ENCODE assay signal across 13 mouse cellular contexts in genomic region chr15:8632361-8632760, GRCm38 (mm10).
A peak's percentile ranks its signal among the peaks of the same experiment; 100 is the strongest.
DNase-seq lines count a peak whose midpoint lies in the region; ATAC-seq and TF ChIP-seq lines count a peak whose summit lies in the region.
"Had no signal": no experiment of that assay in that cellular context is flagged by ENCODE, and none has a peak within 500 bp of the region (broad histone marks: within the 10 kb centered on the region; RNA-seq: fewer than 3 reads in every experiment).

No protein-coding gene starts in this region.

- 2% methylated on average over 10 of the region's 10 CpGs for WGBS in hindbrain, embryonic 10.5 days
- WGBS in midbrain, embryonic 13.5 days: 3% methylated on average over 10 of the region's 10 CpGs
- 25% methylated on average over 10 of the region's 10 CpGs for WGBS in kidney, embryonic 15.5 days

- ATAC-seq in midbrain, embryonic 13.5 days: peak; percentile 40
- no peak for ATAC-seq in megakaryocyte progenitor cell, adult 5-6 weeks (replicated peaks; ENCODE audit: poor library complexity)
- no peak; the same call in 1 of the 2 replicates for ATAC-seq in kidney, embryonic 15.5 days (replicated peaks; ENCODE audit: low FRiP score)
- ATAC-seq: intestine, embryonic 15.5 days; liver, postnatal 0 days had no signal

- peak; percentile 80 for DNase-seq in brain, embryonic 14.5 days (ENCODE audit: low read depth)
- DNase-seq in embryo, embryonic 11 days: peak; percentile 82
- peak; percentile 86 for DNase-seq in hindbrain, embryonic 10.5 days (ENCODE audit: low spot score)
- DNase-seq in kidney, adult 11 months: no peak
- DNase-seq: cerebellum, adult 11 months; liver, postnatal 0 days; spleen, adult 18-20 months; thymus, postnatal 25 days had no signal

- no peak for TF ChIP-seq CTCF in brain, embryonic 14.5 days (IDR thresholded peaks at IDR 0.05; ENCODE audit: borderline replicate concordance, extremely low read depth, insufficient read depth, insufficient read length)

- H3K4me1 ChIP-seq in hindbrain, embryonic 10.5 days (replicated peaks): peaks cover 44% of the 10 kb centered on the region
- H3K4me1 ChIP-seq in midbrain, embryonic 13.5 days (replicated peaks): peaks cover 19% of the 10 kb centered on the region
- peaks cover 24% of the 10 kb centered on the region for H3K4me1 ChIP-seq in kidney, embryonic 15.5 days

- 0 out of 2 replicates have a peak overlapping the region, but pooled peaks have one; percentile 23 for H3K9ac ChIP-seq in midbrain, embryonic 13.5 days (replicated peaks)
- no peak overlapping the region for H3K9ac ChIP-seq in kidney, embryonic 15.5 days
- H3K9ac ChIP-seq: intestine, embryonic 15.5 days; liver, postnatal 0 days had no signal

- no peaks in the 10 kb centered on the region for H3K9me3 ChIP-seq in hindbrain, embryonic 10.5 days
- no peaks in the 10 kb centered on the region for H3K9me3 ChIP-seq in midbrain, embryonic 13.5 days
- H3K9me3 ChIP-seq in kidney, embryonic 15.5 days (replicated peaks): no peaks in the 10 kb centered on the region
- H3K9me3 ChIP-seq: intestine, embryonic 15.5 days had no signal

- peak overlapping the region; percentile 11; the same call in 1 of the 2 replicates for H3K4me3 ChIP-seq in hindbrain, embryonic 10.5 days
- H3K4me3 ChIP-seq in midbrain, embryonic 13.5 days (replicated peaks): no peak overlapping the region
- H3K4me3 ChIP-seq in kidney, embryonic 15.5 days (replicated peaks): no peak overlapping the region
- H3K4me3 ChIP-seq: intestine, embryonic 15.5 days; myocyte had no signal

- H3K27ac ChIP-seq in hindbrain, embryonic 10.5 days: peak overlapping the region; percentile 77
- H3K27ac ChIP-seq in midbrain, embryonic 13.5 days: no peak overlapping the region
- H3K27ac ChIP-seq in kidney, embryonic 15.5 days: no peak overlapping the region
- H3K27ac ChIP-seq: intestine, embryonic 15.5 days had no signal

- TF ChIP-seq POLR2A in brain, embryonic 14.5 days (IDR thresholded peaks at IDR 0.05; ENCODE audit: borderline replicate concordance, extremely low read depth, insufficient read depth, insufficient read length, poor library complexity, severe bottlenecking): no peak

- no peak overlapping the region for H3K4me2 ChIP-seq in midbrain, embryonic 13.5 days (replicated peaks)
- no peak overlapping the region for H3K4me2 ChIP-seq in kidney, embryonic 15.5 days
- H3K4me2 ChIP-seq: intestine, embryonic 15.5 days had no signal

- H3K36me3 ChIP-seq in hindbrain, embryonic 10.5 days: peaks cover 5% of the 10 kb centered on the region
- no peaks in the 10 kb centered on the region for H3K36me3 ChIP-seq in midbrain, embryonic 13.5 days
- H3K36me3 ChIP-seq in kidney, embryonic 15.5 days: no peaks in the 10 kb centered on the region
- H3K36me3 ChIP-seq: intestine, embryonic 15.5 days had no signal

- H3K27me3 ChIP-seq in hindbrain, embryonic 10.5 days (ENCODE audit: insufficient read depth, poor library complexity, severe bottlenecking): peaks cover 21% of the 10 kb centered on the region
- H3K27me3 ChIP-seq in midbrain, embryonic 13.5 days: peaks cover 26% of the 10 kb centered on the region
- peaks cover 9% of the 10 kb centered on the region for H3K27me3 ChIP-seq in kidney, embryonic 15.5 days
- H3K27me3 ChIP-seq: intestine, embryonic 15.5 days had no signal
